Mouse (Mus musculus): Measurements from ENCODE around the gene Bach2. TPM values are rescaled to one million over a fixed set of nuclear protein-coding genes. Genes with fewer than 3 reads are reported as not detected.

The Bach2 gene
- polyA plus RNA-seq, 1 experiment from 2014 or later, result 18.8 TPM

GRCm38 (mm10) chr4:32572118-32572517 lies 333.5 kb downstream of the Bach2 start:
- Histone ChIP-seq H3K4me2 (ENCODE audit: low read length) (no peak overlapping the region), H3K9me3 (replicated peaks; ENCODE audit: control insufficient read depth, low read length, poor library complexity, severe bottlenecking) (no peaks in the 10 kb centered on the region), H3K4me3 (ENCODE audit: low read depth, low read length) (no peak overlapping the region), H3K27ac (ENCODE audit: low read length) (no peak overlapping the region), H3K9ac (ENCODE audit: low read depth, low read length) (no peak overlapping the region), H3K36me3 (ENCODE audit: control insufficient read depth, insufficient read depth, low read length) (peaks cover 3% of the 10 kb centered on the region; the same call in 1 of the 2 replicates), H3K4me1 (ENCODE audit: control insufficient read depth, insufficient read depth, low read length) (peaks cover 29% of the 10 kb centered on the region), H3K27me3 (ENCODE audit: control insufficient read depth, insufficient read depth, low read depth, low read length) (no peaks in the 10 kb centered on the region)
- 52% methylated on average over 1 of the region's 1 CpGs for WGBS
- ATAC-seq, result peak; percentile 49

GRCm38 (mm10) chr4:32573586-32573985 lies 335.0 kb downstream of the Bach2 start:
- peaks cover 29% of the 10 kb centered on the region for H3K4me1 ChIP-seq (ENCODE audit: control insufficient read depth, insufficient read depth, low read length)
- no peak overlapping the region for H3K9ac ChIP-seq (ENCODE audit: low read depth, low read length)
- no peak overlapping the region for H3K4me3 ChIP-seq (ENCODE audit: low read depth, low read length)
- 93% methylated on average over 5 of the region's 5 CpGs for WGBS
- H3K36me3 ChIP-seq (ENCODE audit: control insufficient read depth, insufficient read depth, low read length), result peaks cover 3% of the 10 kb centered on the region; the same call in 1 of the 2 replicates
- no peaks in the 10 kb centered on the region for H3K9me3 ChIP-seq (replicated peaks; ENCODE audit: control insufficient read depth, low read length, poor library complexity, severe bottlenecking)
- H3K4me2 ChIP-seq (ENCODE audit: low read length), result no peak overlapping the region
- no peaks in the 10 kb centered on the region for H3K27me3 ChIP-seq (ENCODE audit: control insufficient read depth, insufficient read depth, low read depth, low read length)
- H3K27ac ChIP-seq (ENCODE audit: low read length), result no peak overlapping the region
- ATAC-seq, result no peak

- Histone ChIP-seq H3K9ac (ENCODE audit: low read depth, low read length) (no peak overlapping the region), H3K4me3 (ENCODE audit: low read depth, low read length) (no peak overlapping the region), H3K36me3 (ENCODE audit: control insufficient read depth, insufficient read depth, low read length) (peaks cover 3% of the 10 kb centered on the region; the same call in 1 of the 2 replicates), H3K4me2 (ENCODE audit: low read length) (no peak overlapping the region), H3K4me1 (ENCODE audit: control insufficient read depth, insufficient read depth, low read length) (peaks cover 19% of the 10 kb centered on the region), H3K27me3 (ENCODE audit: control insufficient read depth, insufficient read depth, low read depth, low read length) (no peaks in the 10 kb centered on the region), H3K9me3 (replicated peaks; ENCODE audit: control insufficient read depth, low read length, poor library complexity, severe bottlenecking) (no peaks in the 10 kb centered on the region), H3K27ac (ENCODE audit: low read length) (no peak overlapping the region)
- ATAC-seq, result no peak
- WGBS, result 85% methylated on average over 1 of the region's 1 CpGs
Observed at GRCm38 (mm10) chr4:32574604-32575003, 336.0 kb downstream of the Bach2 start.

GRCm38 (mm10) chr4:32575165-32575564 lies 336.6 kb downstream of the Bach2 start:
- Histone ChIP-seq H3K9me3 (replicated peaks; ENCODE audit: control insufficient read depth, low read length, poor library complexity, severe bottlenecking) (no peaks in the 10 kb centered on the region), H3K9ac (ENCODE audit: low read depth, low read length) (no peak overlapping the region), H3K4me2 (ENCODE audit: low read length) (no peak overlapping the region), H3K4me3 (ENCODE audit: low read depth, low read length) (no peak overlapping the region), H3K27ac (ENCODE audit: low read length) (no peak overlapping the region), H3K36me3 (ENCODE audit: control insufficient read depth, insufficient read depth, low read length) (peaks cover 7% of the 10 kb centered on the region), H3K4me1 (ENCODE audit: control insufficient read depth, insufficient read depth, low read length) (peaks cover 14% of the 10 kb centered on the region), H3K27me3 (ENCODE audit: control insufficient read depth, insufficient read depth, low read depth, low read length) (no peaks in the 10 kb centered on the region)
- 81% methylated on average over 9 of the region's 9 CpGs for WGBS
- no peak for ATAC-seq

- WGBS, result 92% methylated on average over 8 of the region's 8 CpGs
- Histone ChIP-seq H3K4me1 (ENCODE audit: control insufficient read depth, insufficient read depth, low read length) (no peaks in the 10 kb centered on the region), H3K9ac (ENCODE audit: low read depth, low read length) (no peak overlapping the region), H3K4me3 (ENCODE audit: low read depth, low read length) (no peak overlapping the region), H3K27ac (ENCODE audit: low read length) (no peak overlapping the region), H3K27me3 (ENCODE audit: control insufficient read depth, insufficient read depth, low read depth, low read length) (no peaks in the 10 kb centered on the region), H3K4me2 (ENCODE audit: low read length) (no peak overlapping the region), H3K9me3 (replicated peaks; ENCODE audit: control insufficient read depth, low read length, poor library complexity, severe bottlenecking) (no peaks in the 10 kb centered on the region), H3K36me3 (ENCODE audit: control insufficient read depth, insufficient read depth, low read length) (peaks cover 10% of the 10 kb centered on the region)
- ATAC-seq, result no peak
Observed at GRCm38 (mm10) chr4:32579850-32580249, 341.2 kb downstream of the Bach2 start.

GRCm38 (mm10) chr4:32584181-32584580 lies 345.6 kb downstream of the Bach2 start:
- Histone ChIP-seq H3K27me3 (ENCODE audit: control insufficient read depth, insufficient read depth, low read depth, low read length) (no peaks in the 10 kb centered on the region), H3K4me2 (ENCODE audit: low read length) (no peak overlapping the region), H3K36me3 (ENCODE audit: control insufficient read depth, insufficient read depth, low read length) (peaks cover 7% of the 10 kb centered on the region), H3K9ac (ENCODE audit: low read depth, low read length) (no peak overlapping the region), H3K9me3 (replicated peaks; ENCODE audit: control insufficient read depth, low read length, poor library complexity, severe bottlenecking) (no peaks in the 10 kb centered on the region), H3K4me3 (ENCODE audit: low read depth, low read length) (no peak overlapping the region), H3K27ac (ENCODE audit: low read length) (no peak overlapping the region), H3K4me1 (ENCODE audit: control insufficient read depth, insufficient read depth, low read length) (no peaks in the 10 kb centered on the region)
- no peak for ATAC-seq
- 69% methylated on average over 6 of the region's 6 CpGs for WGBS

GRCm38 (mm10) chr4:32586596-32586995 lies 348.0 kb downstream of the Bach2 start:
- H3K9me3 ChIP-seq (replicated peaks; ENCODE audit: control insufficient read depth, low read length, poor library complexity, severe bottlenecking), result no peaks in the 10 kb centered on the region

GRCm38 (mm10) chr4:32587543-32587942 lies 348.9 kb downstream of the Bach2 start:
- Histone ChIP-seq H3K9me3 (replicated peaks; ENCODE audit: control insufficient read depth, low read length, poor library complexity, severe bottlenecking) (no peaks in the 10 kb centered on the region), H3K4me3 (ENCODE audit: low read depth, low read length) (no peak overlapping the region), H3K4me2 (ENCODE audit: low read length) (no peak overlapping the region), H3K36me3 (ENCODE audit: control insufficient read depth, insufficient read depth, low read length) (no peaks in the 10 kb centered on the region), H3K27ac (ENCODE audit: low read length) (no peak overlapping the region), H3K27me3 (ENCODE audit: control insufficient read depth, insufficient read depth, low read depth, low read length) (no peaks in the 10 kb centered on the region), H3K4me1 (ENCODE audit: control insufficient read depth, insufficient read depth, low read length) (no peaks in the 10 kb centered on the region), H3K9ac (ENCODE audit: low read depth, low read length) (no peak overlapping the region)
- whole genome bisulfite sequencing, result 88% methylated on average over 5 of the region's 5 CpGs
- ATAC-seq, result no peak

More at GRCm38 (mm10) chr4:32586596-32586995, 348.0 kb downstream of the Bach2 start:
- no peaks in the 10 kb centered on the region for H3K27me3 ChIP-seq (ENCODE audit: control insufficient read depth, insufficient read depth, low read depth, low read length)
- H3K4me2 ChIP-seq (ENCODE audit: low read length), result no peak overlapping the region
- 17% methylated on average over 9 of the region's 9 CpGs for WGBS
- no peaks in the 10 kb centered on the region for H3K36me3 ChIP-seq (ENCODE audit: control insufficient read depth, insufficient read depth, low read length)
- ATAC-seq, result no peak
- H3K9ac ChIP-seq (ENCODE audit: low read depth, low read length), result no peak overlapping the region
- no peak overlapping the region for H3K4me3 ChIP-seq (ENCODE audit: low read depth, low read length)
- no peaks in the 10 kb centered on the region for H3K4me1 ChIP-seq (ENCODE audit: control insufficient read depth, insufficient read depth, low read length)
- H3K27ac ChIP-seq (ENCODE audit: low read length), result no peak overlapping the region

GRCm38 (mm10) chr4:32588237-32588636 lies 349.6 kb downstream of the Bach2 start:
- Histone ChIP-seq H3K36me3 (ENCODE audit: control insufficient read depth, insufficient read depth, low read length) (no peaks in the 10 kb centered on the region), H3K4me2 (ENCODE audit: low read length) (no peak overlapping the region), H3K9ac (ENCODE audit: low read depth, low read length) (no peak overlapping the region), H3K27me3 (ENCODE audit: control insufficient read depth, insufficient read depth, low read depth, low read length) (no peaks in the 10 kb centered on the region), H3K27ac (ENCODE audit: low read length) (no peak overlapping the region), H3K9me3 (replicated peaks; ENCODE audit: control insufficient read depth, low read length, poor library complexity, severe bottlenecking) (no peaks in the 10 kb centered on the region), H3K4me3 (ENCODE audit: low read depth, low read length) (no peak overlapping the region), H3K4me1 (ENCODE audit: control insufficient read depth, insufficient read depth, low read length) (no peaks in the 10 kb centered on the region)
- no peak for ATAC-seq
- 93% methylated on average over 6 of the region's 6 CpGs for WGBS

All from midbrain, embryonic 16.5 days (tissue).